Mouse (Mus musculus) heart, adult 11 months (tissue): Measurements from ENCODE around the gene Sertad3.
"Not testable (repeated sequence)": the region's sequence is repeated elsewhere in the genome, so short reads cannot be mapped to it uniquely, and the experiment has no call there.

Experiments used
- DNase-seq: peaks from one replicate; pipeline ENCODE4 v3.0.0; 2022

The Sertad3 gene

DNA sequence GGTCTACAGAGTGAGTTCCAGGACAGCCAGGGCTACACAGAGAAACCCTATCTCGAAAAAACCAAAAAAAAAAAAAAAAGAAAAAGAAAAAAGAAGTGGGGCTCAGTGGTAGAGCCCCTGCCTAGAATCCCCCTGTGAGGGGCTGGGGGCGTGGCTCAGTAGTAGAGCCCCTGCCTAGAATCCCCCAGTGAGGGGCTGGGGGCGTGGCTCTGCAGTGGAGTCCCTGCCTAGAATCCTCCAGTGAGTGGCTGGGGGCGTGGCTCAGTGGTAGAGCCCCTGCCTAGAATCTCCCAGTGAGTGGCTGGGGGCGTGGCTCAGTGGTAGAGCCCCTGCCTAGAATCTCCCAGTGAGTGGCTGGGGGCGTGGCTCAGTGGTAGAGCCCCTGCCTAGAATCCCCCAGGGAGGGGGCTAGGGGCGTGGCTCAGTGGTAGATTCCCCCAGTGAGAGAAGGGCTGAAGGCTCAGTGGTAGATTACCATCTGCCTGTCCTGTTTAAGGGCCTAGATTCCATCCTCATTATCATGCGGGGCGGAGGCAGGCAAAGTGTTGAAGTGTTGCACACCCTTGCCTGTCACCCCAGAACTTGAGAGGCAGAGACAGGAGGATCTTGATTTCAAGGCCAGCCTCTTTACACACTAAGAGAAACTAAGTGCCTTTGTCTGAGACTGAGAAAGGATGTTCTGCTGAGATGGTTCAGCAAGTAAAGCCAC is 21.2 kb downstream of the Sertad3 start:
- not testable (repeated sequence) for DNase-seq

DNA sequence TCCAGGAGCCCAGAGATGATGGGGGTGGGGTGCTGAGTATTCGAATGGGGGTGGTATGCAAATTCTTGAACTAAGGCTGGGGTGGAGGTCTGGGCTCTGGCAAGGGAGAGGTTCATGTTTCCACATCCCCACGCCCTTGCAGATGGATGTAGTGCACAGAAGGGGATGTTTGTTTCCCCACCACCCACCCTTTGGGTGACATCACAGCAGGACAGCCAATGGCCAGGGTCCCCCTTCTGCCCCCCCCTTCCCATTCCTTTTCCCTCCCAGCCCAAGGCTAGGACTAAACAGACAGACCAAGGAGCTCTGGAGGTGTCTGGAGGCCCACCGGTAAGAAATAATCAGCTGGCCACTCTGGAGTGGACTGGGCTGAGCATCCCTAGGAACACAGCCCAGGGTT is 25.5 kb downstream of the Sertad3 start, which contains the start of gene Prx:
Gene Prx (plus strand): TSS at position 289 of the 400 bp plus-strand sequence.
- no peak for DNase-seq

DNA sequence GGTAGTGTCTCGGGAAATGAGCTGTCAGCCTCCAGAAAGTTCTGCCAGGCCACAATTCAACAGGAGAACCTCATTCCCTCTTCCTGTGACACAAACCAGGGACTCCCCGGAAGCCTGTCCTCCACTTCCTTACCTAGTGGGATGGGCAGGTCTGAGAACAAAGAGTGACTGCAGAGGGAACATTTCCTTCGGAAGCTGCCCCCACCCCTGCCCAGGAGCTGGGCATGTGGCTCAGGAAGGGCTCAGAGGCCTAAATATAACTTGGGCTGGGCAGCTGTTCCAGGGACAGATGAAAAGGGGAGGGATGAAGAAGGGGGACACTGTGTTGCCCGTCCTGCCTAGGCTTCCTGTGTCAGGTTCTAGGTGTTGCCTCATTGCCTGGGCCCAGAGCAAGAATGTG is 28.1 kb downstream of the Sertad3 start:
- peak; percentile 97 for DNase-seq

DNA sequence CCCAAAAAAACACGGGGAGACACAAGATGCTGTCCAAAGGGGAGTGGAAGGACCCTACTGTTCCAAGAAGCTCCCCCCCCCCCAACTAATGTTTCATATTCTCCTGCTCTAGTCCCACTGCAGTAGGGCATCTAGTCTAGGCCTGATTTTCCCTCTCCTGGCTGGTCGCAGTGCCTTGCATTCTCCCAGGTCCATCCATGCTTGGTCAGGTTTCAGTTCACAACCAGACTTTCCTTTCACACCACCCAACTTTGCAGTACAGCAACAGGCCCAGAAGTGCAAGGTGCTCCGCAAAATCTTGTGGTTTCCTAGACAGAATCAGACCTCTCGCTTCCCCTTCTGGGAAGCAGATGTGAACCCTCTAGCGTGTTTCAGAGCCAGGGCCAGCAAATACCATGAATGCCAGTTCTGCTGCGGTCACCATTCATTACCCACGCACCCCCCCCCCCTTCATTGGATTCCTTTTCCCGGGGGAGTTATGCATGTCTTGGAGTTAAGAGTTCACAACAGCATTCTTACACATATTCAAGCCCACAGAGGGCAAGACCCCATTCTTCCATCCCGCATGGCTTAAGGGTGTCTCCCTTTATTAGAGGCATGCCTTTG is 33.3 kb downstream of the Sertad3 start:
- DNase-seq, result peak; percentile 92

DNA sequence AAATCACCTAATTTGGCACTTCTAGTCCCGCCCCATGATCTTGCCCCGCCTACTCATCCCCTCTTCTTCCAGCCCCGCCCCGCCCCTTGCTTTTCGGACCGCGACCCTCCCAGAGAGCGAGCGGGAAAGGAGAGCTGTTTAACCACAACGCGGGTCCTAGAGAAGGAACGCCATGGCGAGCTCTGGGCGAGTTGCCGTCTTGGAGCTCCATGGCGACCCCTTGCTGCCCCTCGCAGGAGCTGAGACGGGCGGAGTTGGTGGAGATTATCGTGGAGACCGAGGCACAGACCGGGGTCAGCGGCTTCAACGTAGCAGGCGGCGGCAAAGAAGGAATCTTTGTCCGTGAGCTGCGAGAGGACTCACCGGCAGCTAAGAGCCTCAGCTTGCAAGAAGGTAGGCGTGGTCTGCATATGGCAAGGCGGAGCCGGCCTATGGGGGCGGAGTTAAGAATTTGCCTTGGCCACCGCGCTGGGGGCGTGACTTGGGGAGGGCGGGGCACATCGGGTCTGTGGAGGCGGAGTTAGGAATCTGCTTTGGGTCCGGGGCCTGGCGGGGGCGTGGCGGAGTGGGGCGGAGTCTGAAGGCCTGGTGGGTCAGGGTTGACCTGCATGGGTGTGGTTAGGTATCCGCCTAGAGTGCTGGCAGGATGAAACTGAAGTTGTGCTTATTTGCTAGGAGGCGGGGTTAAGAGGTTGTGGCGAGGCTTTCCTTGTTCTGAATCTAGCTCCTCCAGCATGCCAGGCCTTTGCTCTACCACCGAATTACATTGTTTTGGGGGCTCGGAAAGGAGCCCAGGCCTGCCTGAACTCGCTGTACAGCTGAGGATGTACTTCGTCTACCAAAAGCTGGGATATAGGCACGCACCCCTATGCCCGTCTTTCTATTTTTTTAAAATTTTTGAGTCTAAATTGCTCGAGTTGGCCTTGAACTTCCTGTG is 34.4 kb downstream of the Sertad3 start:
- peak; percentile 100 for DNase-seq

DNA sequence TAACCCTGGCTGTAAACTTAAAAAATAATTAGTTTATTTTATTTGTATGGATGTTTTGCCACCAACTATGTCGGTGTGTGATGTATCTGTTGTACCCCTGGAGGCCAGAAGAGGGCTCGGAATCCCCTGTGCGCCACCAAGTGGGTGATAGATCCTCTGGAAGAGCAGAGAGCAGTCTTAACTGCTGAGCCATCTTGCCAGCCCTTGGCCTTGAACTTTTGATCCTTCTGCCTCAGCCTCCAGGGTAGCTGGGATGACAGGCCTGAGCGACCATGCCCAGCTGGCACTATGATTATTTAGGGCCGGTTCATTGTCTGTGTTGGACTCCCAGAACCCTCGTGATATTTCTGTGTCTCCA is 35.1 kb downstream of the Sertad3 start:
- DNase-seq, result peak; percentile 96

DNA sequence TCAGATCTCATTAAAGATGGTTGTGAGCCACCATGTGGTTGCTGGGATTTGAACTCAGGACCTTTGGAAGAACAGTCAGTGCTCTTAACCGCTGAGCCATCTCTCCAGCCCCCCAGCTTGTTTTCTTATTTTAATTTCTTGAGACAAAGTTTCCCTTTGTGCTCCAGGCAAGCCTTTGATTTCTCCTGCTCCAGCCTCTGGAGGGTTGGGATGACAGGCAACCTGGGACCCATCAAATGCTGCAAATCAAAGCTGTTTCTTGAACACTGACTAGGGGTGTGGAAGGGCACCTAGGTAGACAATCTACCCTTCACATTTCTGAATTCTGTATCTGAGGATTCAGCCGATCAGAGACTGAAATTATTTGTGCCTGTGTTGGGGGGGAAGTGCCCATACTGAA is 37.2 kb downstream of the Sertad3 start:
- DNase-seq, result no peak

DNA sequence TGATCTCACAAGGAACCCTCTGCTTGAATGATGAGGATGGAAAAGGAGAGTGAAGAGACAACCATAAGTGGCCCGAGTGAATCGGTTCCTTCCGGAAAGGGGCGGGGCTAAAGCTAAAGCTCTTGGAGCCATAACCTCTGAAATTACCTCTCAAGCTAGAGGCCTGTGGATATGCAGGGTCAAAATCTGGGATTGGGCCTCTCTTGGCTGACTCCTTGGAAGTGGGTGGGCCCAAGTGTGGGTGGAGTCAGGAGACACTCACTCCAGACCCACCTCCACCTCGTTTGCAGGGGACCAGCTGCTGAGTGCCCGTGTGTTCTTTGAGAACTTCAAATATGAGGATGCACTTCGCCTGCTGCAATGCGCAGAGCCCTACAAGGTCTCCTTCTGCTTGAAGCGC is 41.4 kb downstream of the Sertad3 start:
- no peak for DNase-seq

DNA sequence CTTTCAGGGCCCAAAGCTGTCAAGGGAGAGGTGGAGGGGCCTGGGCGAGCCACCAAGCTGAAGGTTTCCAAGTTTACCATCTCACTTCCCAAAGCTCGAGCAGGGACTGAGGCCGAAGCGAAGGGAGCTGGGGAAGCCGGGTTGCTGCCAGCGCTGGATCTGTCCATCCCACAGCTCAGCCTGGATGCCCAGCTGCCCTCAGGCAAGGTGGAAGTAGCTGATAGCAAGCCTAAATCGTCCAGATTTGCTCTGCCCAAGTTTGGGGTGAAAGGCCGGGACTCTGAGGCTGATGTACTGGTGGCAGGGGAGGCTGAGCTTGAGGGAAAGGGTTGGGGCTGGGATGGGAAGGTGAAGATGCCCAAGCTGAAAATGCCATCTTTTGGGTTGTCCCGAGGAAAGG is 44.7 kb downstream of the Sertad3 start:
- DNase-seq, result peak; percentile 83

DNA sequence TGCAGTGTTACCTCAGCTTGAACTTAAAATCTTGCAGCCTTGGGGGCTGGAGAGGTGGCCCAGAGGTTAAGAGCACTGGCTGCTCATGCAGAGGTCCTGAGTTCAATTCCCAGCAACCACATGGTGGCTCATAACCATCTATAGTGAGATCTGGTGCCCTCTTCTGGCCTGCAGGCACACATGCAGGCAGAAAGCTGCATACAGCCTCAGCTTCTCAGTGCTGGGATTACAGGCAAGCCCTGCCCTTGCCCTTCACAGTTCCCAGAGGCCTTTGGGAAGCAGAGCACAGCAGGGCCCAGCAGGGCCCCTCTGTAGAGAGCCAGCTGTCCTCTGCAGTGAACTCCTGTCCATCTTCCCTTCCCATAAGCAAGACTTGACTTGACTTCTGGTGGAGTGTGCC is 46.5 kb downstream of the Sertad3 start:
- peak; percentile 79 for DNase-seq

DNA sequence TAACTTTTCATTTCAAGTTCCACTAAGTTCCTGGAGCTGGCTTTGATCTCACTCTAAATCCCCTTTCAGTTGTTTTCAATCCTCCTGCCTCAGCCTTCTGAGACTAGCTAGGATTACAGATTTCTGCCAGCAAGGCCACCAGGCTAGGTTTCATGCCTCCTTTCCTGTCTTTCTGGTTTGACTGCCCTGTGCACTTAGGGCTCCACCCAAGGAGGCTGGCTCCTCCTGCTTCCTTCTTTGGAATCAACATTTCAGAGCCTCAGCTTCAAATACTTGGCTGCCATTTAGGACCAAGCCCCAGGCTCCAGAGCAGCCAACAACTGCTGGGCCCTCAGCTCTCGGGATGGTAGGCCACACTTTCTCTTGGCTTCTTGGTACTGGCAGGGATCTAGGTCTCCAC is 47.0 kb downstream of the Sertad3 start:
- DNase-seq, result peak; percentile 83

DNA sequence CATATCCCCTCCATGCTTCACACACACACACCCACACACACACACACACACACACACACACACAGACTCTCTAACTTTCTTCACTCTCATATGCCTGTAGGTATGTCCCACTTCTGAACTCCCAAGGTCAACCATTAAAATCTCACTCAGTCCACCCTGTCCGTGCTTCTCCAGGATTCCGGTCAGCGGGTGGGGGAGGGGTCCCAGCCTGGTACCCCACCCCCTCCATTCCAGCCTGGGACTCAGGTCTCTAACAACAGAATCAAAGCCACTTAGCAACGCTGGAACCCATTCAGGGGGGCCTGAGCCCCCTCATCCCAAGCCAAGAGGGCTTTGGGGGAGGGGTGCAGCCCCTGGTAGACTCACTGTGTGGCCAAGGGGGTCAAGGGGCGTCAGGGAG is 49.4 kb downstream of the Sertad3 start, which contains the start of gene Hipk4:
Gene Hipk4 (plus strand): TSS at position 301 of the 400 bp plus-strand sequence.
- no peak for DNase-seq

DNA sequence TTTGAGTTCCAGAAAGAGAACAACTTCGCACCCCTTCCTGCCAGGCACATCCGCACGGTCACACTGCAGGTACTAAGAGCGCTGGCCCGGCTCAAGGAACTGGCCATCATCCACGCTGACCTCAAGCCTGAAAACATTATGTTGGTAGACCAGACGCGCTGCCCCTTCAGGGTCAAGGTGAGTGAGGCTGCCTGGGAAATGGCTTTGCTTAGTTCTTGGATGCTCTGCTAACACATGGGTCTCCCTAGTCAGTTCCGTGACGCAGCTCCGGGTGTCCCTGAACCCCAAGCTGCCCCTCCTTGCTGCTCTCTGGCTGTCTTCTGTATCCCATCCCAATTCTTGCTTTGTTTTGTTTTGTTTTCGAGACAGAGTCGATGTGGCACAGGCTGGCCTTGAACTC is 50.2 kb downstream of the Sertad3 start:
- DNase-seq, result peak; percentile 80

DNA sequence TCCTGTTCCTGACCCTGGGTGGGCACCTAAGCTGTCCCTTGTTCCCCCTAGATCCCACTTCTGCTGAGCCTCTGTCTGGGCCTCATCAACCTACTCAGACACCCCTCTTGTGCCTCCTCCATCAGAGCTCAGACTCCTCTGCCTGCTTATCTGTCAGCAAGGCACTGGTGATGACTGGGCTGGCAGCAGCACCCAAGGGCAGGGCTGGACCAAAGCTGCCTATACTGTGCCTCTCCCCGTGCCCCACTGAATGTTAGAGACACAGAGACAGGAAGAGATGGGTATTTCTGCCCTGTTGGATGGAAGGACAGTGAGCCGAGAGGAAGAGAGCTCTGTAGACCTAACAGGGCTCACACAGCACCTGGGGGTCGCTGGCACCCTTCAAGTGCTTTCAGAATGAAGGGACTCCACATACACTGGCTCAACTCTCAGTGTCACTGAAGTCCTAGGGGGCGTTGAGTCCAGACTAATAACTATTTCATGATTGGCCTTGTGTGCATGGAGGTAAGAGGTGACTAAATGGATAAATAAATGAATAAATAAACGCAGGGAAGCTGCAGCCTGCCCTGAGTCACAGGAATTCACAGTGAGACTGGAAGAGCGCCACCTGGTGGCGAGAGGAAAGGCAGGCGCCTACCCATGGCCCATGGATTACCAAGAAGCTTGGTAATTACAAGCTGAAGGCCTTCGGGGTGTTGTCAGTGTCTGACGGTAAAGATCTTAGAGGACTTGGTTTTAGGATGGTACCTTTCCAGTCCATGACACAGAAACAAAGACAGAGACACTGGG is 52.7 kb downstream of the Sertad3 start:
- DNase-seq, result peak; percentile 94
